Mouse (Mus musculus): ENCODE measurements at regions not wholly inside any gene's neighbourhood (a gene's known extent, or its start where the extent isn't known, plus 50 kb on each side); places are given as distances from the start of the nearest gene placed in this dataset.

- ATAC-seq (ENCODE audit: low TSS enrichment) = no peak
These were observed 375.0 kb downstream of the Cdh26 start for GRCm38 (mm10) chr2:178805283-178805682.

- no peak for ATAC-seq (ENCODE audit: low TSS enrichment)
These were observed 391.2 kb downstream of the Cdh26 start for GRCm38 (mm10) chr2:178821552-178821951.

- no peak for ATAC-seq (ENCODE audit: low TSS enrichment)
These were observed 400.0 kb downstream of the Cdh26 start for GRCm38 (mm10) chr2:178830313-178830712.

- peak; percentile 84 for ATAC-seq (ENCODE audit: low TSS enrichment)
These were observed 404.7 kb downstream of the Cdh26 start for GRCm38 (mm10) chr2:178834986-178835385.

GRCm38 (mm10) chr2:178838571-178838970 lies 408.2 kb downstream of the Cdh26 start:
- no peak for ATAC-seq (ENCODE audit: low TSS enrichment)

- ATAC-seq (ENCODE audit: low TSS enrichment) = 0 out of 2 replicates have a peak, but pooled peaks have one; percentile 44
These were observed 410.6 kb downstream of the Cdh26 start for GRCm38 (mm10) chr2:178840975-178841374.

GRCm38 (mm10) chr2:178842595-178842994 lies 412.3 kb downstream of the Cdh26 start:
- ATAC-seq (ENCODE audit: low TSS enrichment) = peak; percentile 38

GRCm38 (mm10) chr2:178843458-178843857 lies 413.1 kb downstream of the Cdh26 start:
- no peak for ATAC-seq (ENCODE audit: low TSS enrichment)

GRCm38 (mm10) chr2:178844561-178844960 lies 414.2 kb downstream of the Cdh26 start:
- ATAC-seq (ENCODE audit: low TSS enrichment) = no peak

- no peak for ATAC-seq (ENCODE audit: low TSS enrichment)
These were observed 420.0 kb downstream of the Cdh26 start for GRCm38 (mm10) chr2:178850320-178850719.

- no peak for ATAC-seq (ENCODE audit: low TSS enrichment)
These were observed 420.4 kb downstream of the Cdh26 start for GRCm38 (mm10) chr2:178850769-178851168.

GRCm38 (mm10) chr2:178854012-178854411 lies 423.7 kb downstream of the Cdh26 start:
- no peak for ATAC-seq (ENCODE audit: low TSS enrichment)

- ATAC-seq (ENCODE audit: low TSS enrichment) = no peak
These were observed 424.4 kb downstream of the Cdh26 start for GRCm38 (mm10) chr2:178854760-178855159.

GRCm38 (mm10) chr2:178862620-178863019 lies 432.3 kb downstream of the Cdh26 start:
- no peak for ATAC-seq (ENCODE audit: low TSS enrichment)

- no peak for ATAC-seq (ENCODE audit: low TSS enrichment)
These were observed 436.8 kb downstream of the Cdh26 start for GRCm38 (mm10) chr2:178867086-178867485.

GRCm38 (mm10) chr2:178869160-178869559 lies 438.8 kb downstream of the Cdh26 start:
- no peak for ATAC-seq (ENCODE audit: low TSS enrichment)

GRCm38 (mm10) chr2:178878436-178878835 lies 448.1 kb downstream of the Cdh26 start:
- no peak for ATAC-seq (ENCODE audit: low TSS enrichment)

GRCm38 (mm10) chr2:178885686-178886085 lies 455.4 kb downstream of the Cdh26 start:
- no peak for ATAC-seq (ENCODE audit: low TSS enrichment)

GRCm38 (mm10) chr2:178888704-178889103 lies 458.4 kb downstream of the Cdh26 start:
- no peak for ATAC-seq (ENCODE audit: low TSS enrichment)

GRCm38 (mm10) chr2:178902397-178902796 lies 472.1 kb downstream of the Cdh26 start:
- ATAC-seq (ENCODE audit: low TSS enrichment) = no peak

GRCm38 (mm10) chr2:178909325-178909724 lies 479.0 kb downstream of the Cdh26 start:
- no peak for ATAC-seq (ENCODE audit: low TSS enrichment)

- no peak for ATAC-seq (ENCODE audit: low TSS enrichment)
These were observed 481.3 kb downstream of the Cdh26 start for GRCm38 (mm10) chr2:178911646-178912045.

GRCm38 (mm10) chr2:178916316-178917033 lies 486.1 kb downstream of the Cdh26 start:
- peak; percentile 90 for ATAC-seq (ENCODE audit: low TSS enrichment)

Measured in frontal cortex, adult (tissue).